Mouse (Mus musculus) embryo, embryonic 10 days (tissue): Measurements from ENCODE around the gene F12.
A peak's percentile ranks its signal among the peaks of the same experiment; 100 is the strongest.

Experiments used
- DNase-seq: peaks from one replicate; pipeline ENCODE4 v3.0.0-alpha.2; 2015; ENCODE audit warnings: low spot score

Gene F12

DNA sequence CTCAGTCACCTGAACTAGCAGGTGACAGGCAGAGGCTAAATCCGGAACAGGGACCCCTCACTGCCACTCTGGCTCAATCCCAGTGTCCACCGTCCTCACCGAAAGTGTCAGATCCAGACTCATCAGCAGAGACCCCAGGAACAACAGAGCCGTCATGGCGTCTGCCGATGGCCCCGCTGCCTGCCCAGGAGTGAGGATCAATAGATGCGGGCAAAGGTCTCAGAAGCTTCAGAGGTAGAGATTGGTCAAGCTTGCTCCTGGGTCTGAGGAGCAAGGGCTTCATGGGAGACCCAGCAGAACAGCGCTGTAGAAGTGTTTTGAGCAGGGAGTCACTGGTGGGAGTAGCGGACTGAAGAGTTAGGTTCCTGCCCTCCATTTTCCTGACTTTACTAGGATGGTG, at the start of gene F12:
Gene F12 (minus strand): TSS at position 181 of the 400 bp plus-strand sequence.
- DNase-seq: no peak

DNA sequence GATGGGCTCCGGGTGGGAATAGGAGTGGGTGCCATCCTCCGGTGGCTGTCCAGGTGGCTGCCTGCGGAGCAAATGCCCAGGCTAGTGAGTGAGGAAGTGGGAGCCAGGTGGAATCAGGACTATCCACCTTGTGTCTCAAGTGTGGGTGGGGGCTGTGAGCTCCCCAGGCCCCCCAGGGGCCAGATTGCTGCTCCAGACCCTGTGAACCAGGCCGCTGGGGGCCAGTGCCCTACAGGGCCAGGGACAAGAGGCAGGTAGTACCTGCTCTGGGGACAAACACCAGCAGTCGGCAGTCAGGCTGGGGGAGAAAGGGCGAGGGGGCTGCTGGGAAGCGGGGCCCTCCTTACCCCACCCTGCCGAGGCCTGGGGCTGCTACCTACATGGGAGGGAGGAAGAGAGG, 49.7 kb upstream of the F12 start:
- DNase-seq: no peak

DNA sequence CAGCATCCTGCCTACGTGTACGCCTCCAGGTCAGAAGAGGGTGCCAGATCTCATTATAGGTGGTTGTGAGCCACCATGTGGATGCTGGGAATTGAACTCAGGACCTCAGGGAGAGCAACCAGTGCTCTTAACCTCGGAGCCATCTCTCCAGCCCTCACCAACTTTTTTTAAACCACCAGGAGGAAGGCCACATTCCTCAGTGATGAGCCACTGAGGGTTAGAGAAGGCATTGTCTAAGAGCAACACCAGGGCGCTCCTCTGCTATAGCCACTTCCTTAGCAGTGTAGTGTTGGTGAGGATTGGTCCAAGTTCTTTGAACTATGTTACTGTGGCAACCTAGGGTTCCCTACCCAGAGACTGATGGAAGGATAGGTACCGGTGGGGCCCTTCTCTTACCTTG, 49.2 kb upstream of the F12 start:
- no peak for DNase-seq

DNA sequence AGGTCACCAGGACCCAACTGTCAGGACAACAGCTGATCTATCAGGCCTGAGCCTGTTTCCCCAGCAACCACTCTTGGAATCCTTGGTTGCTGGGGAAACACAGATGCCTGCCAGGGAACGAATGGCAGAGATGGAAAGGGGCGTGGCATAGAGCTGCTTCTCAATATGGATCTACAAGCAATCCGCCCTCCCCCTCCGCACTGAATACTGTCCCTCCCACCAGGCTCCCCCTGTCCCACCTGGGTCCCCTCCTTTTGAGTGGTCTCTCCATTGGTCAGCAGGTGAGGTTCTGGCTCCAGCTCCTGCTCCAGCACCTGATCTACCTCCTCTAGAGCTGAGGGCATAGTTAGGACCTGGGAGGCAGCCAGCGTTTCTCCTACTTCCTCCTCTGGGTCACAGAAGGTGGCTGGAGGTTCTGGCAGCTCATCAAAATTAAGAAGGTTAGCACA, 48.1 kb upstream of the F12 start:
- peak; percentile 86 for DNase-seq

DNA sequence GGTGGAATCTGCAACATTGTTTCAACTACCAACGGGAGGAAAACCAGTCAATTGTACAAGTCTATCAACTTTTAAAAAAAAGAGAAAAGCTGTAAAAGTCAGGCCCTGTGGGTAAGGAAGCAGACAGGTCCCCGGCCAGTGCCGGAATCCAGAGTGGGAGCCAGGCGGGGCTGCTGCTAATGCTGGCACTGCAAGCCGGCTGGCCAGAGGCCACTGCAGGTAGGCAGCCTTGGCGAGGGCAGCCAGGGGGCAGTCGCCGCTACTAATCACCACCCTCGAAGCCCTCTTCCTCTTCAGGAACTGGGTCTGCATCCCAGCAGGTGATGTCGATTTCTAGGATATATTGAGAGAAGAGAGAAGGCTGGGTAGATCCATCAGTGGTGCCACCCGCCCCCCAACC, 47.4 kb upstream of the F12 start:
- DNase-seq: no peak

DNA sequence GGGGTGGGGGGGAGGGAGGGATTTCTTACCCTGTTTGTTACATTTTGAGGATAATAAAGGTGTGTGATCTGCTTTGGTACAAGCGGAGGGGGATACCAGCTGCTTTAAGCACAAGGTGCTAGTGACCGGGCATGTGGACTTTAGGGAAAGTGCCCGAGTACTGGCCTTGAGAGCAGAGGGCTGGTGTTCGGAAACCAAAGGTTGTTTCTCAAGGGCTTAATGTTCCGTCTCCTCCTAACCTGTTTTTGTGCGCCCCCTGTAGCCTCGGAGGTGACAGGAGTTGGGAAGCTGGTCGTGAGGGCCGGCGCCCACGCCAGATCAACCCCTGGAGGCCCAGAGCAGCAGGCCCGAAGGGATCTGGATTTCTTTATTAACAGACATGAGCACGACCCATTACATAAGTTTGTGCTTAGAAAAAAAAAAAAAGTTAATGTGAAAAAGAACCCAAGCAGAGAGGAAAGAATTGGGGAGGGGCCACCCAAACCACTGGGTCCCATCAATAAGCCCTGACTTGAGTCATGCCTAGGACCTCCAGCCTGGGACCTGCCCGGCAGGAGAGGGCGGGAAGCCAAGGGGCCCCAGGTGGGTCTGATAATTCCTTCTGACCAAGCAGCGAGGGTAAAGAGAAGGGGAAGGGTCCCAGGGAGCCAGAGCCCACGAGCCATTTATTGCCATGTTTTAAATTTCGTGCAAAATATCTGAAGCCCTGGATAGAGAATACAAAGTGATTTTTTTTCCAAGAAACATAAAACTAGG, 46.7 kb upstream of the F12 start:
- peak; percentile 75 for DNase-seq

DNA sequence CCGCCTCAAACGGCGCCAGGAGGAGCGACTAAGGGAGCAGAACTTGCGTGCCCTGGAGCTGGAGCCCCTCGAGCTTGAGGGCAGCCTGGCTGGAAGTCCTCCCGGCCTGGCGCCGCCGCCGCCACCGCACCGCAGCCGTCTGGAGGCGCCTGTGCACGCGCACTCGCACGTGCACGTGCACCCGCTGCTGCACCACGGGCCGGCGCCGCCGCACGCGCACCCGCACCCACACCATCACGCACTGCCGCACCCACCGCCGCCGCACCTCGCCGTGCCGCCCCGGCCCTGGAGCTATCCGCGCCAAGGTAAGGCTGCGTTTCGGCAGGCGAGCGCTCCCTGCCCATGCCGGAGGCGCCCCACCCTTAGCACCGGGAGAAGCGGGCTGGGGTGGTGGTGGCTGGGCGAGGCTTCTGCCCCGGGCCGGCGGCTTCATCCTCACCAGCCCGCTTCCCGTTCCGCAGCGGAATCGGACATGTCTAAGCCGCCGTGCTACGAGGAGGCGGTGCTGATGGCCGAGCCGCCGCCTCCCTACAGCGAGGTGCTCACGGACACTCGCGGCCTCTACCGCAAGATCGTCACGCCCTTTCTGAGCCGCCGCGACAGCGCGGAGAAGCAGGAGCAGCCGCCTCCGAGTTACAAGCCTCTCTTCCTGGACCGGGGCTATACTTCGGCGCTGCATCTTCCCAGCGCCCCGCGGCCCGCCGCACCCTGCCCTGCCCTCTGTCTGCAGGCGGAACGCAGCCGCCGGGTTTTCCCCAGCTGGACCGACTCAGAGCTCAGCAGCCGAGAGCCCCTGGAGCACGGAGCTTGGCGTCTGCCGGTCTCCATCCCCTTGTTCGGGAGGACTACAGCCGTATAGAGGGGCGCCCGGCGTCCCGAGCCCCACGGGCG, 45.8 kb upstream of the F12 start:
- peak; percentile 66 for DNase-seq

DNA sequence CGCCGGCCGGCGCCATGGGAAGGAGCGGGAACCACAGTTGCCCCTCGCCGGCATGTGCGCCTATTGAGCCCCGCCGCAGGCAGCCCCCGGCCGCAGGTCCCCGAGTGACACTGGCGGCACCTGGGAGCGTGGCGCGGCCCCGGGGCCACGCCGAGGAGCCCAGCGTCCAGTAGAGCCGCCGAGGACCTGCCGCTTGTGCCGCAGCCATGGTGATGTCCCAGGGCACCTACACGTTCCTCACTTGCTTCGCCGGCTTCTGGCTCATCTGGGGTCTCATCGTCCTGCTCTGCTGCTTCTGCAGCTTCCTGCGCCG, 45.2 kb upstream of the F12 start:
- DNase-seq: no peak

DNA sequence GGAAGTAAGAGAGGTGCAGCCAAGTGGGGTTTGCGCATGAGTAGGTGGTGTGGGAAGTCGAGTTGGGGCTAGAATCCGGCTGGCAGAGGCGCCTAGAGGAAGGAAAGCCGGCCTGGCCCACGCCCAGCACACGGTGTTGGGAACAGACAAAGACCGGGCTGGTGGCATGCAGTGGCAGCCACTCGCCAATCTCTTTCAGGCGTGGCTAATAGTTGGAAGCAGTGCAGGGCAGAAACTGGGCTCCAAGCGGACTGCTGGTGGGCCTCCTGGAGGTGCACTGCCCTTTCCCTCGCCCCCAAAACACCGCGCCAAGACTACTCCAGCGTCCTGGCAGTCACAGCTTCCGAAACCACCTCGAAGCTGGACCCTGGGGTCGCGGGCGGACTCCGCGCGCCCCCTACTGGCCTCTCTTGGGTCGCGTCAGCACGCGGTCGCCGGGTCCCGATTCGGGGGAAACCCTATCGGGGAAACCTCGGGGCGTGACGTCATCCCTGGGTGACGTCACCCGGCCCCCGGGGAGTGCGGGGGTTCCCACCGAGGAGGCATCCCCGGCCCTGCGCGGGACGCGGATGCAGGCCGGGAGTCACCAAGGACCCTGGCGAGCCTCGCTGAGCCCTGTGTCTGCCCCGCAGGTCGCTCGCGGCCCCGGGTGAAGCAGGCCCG, 44.7 kb upstream of the F12 start:
- peak; percentile 85 for DNase-seq

DNA sequence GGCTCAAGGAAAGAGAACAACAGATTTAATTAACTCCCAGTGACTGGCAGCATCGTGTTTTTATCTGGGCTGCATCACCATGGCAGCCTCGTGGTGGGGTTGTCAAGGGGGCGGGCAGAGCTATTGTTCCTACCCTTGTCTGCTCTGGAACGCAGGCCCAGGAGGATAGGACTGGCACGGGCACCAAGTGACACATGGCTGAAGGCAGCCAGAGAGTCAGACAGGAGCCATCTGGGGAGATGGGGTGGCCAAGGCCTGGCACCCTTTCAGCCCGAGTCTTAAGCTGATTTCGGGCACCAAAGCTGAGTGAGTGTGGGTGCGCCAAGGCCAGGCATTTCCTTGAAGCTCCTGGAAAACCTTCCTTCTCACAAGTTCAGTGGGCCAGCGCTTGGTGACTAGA, 43.8 kb upstream of the F12 start:
- no peak for DNase-seq

DNA sequence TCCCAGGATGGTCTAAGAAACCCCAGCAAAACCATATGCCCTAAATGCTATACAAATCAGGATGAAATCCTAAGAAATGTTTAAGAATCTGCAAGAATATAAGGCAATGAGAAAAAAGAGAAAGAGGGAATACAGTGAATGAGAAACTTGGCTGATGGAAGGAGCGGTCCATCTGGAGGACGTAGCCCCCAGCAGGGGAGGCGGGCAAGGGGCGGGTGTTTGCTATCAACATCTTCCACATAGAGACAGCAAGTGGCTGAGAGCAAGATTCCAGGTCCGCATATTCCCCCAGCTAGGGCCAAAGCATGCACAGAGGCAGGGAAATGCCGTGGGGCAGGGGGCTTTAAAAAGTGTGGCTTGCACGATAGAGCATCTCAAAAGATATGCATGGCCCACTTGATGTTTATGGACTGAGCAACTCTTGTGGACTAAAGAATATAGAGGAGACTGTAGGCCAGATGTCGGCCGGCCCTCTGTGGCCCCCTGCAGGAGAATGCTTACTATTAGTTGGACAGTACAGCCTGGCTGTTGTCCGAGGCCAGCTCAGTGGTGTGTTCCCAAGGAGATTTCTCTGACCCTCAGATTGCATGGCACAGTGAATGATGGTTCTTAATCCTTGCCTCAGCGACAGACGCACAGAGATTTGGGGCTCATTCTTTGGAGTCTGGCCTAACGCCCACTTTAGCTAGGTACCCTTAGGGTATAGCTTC, 42.4 kb upstream of the F12 start:
- peak; percentile 64 for DNase-seq

DNA sequence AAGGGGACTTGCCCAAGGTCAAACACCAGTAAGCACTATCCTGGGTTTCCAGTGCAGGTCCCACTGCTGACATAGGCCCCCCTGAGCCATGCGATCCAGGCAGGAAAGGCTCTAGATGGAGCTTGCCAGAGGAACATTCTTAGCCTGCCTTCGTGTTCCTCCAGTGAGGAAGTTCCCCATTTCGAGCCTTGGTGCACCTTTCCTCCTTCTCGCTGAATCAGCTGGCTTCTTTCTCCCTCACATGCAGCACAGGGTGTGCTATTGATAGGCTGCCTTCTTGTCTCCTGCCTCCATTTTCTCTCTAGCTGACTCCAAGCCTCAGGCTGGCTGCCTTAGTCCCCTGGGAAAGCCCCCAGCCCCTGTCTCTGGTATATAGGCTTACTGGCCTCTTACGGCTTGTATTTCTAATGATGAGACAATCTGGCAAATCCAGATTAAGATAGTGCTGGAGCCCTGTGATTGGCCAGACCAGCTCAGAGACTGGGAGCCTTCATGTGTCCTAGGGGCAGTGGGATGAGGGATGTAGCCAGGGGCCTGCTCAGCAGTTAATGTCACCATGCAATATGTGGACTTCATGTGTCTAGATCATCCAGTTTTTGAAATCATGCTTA, 39.3 kb upstream of the F12 start:
- DNase-seq: no peak

DNA sequence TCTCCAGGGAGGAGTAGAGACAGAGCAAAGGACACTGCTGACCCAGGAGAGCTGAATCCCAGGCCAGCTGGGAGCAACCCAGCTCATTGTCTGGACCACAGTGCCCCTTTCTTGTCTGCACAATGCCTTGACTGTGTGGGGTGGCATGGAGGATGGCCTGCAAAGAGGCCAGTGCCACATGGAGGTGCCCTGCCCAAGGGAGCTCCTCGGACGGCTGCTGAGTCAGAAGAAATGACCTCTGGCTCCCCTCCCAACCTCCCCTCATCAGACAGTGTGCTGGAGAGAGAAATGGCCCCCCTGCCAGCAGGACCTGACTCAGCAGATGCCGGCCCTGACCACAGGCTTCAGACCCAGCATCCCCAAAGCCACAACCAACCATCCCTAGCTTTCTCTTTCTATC, 38.6 kb upstream of the F12 start:
- DNase-seq: peak; percentile 68

DNA sequence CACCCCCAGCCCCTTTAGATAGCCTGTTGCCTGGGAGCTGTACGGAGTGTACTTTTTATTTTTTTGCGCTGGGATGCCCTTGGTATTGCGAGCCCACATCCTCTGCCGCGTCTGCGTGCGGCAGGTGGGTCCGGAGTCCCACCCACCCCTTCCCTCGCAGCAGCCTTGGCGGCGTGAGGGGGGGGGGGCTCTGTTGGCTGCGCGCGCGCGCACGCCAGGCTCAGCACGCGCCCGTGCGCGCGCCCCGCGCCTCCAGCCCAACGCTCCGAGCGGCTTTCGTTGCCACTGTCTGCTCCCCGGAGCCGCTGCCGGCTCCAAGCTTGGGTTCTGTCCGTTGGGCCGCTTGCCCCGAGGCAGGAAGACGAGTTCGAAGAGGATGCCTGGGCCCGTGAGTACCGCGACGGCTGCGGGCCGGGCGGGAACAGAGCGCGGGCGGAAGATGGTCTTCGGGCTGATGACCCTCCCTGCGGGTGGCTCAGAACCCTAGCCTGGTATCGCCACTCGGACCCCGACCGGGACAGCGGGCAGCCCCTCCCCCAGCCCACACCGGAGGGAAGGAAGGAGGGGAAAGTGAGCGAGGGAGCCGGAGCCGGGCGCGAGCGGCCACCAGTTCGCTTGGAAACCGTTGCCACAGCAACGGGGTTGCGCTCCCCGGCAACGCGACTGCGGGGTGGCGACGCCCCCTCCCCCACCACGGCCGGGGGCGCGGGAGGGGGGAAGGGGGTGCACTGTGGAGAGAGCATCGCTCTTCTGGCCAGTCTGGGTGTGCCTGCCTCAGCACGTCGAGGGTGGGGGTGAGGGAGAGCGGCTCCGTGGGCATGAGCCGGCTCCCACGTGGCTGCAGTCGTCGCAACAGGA, 37.7 kb upstream of the F12 start, which contains the start of gene Prr7:
Gene Prr7 (plus strand): TSS at position 241 of the 858 bp plus-strand sequence.
- DNase-seq: peak; percentile 82

DNA sequence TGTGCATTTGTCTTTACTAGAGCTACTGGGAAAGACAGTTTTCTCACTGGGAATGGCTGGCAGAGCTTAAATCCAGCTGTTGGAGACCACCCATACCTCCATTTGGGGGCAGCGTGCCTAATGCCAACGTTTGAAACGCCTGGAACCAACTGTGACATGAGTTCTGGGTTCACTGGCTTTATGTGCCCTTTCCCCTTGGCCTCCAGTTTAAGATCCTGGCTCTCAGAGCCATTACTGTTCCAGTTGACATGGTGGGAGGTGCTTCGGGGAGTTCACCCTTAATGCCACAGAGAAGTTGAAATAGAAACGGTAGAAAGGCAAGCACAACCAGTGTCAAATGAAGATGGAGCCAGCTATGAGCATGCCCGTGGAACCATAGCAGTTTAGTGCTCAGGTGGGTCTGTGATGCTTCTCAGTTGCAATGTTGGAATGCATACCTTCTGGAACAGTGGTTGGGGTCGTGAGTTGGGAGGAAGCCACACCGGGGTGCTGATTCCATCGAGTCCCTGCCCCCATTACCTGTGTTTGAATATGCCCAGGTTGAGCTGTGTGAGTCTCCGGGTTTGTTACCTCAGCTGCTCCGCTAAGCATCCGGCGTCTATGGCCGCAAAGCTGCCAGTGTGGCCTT, 36.9 kb upstream of the F12 start:
- no peak for DNase-seq

DNA sequence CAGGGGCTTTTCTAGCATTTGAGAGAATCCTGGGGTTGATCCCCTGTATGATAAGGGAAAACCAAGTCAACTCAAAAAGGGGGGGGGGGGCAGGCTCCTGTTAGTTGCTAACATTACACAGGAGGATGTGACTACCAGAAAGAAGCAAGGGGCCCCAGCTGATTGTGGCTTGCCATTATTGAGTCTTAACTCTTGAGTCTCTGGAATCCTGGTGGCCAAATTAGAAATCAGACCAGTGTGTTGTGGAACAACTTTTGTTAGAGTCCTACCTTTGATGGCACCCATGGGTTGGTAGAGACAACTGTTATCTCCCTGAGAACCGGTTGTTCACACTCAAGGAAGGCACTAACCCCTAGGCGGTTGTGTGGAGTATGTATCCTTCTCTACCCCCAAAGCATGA, 36.4 kb upstream of the F12 start:
- no peak for DNase-seq

DNA sequence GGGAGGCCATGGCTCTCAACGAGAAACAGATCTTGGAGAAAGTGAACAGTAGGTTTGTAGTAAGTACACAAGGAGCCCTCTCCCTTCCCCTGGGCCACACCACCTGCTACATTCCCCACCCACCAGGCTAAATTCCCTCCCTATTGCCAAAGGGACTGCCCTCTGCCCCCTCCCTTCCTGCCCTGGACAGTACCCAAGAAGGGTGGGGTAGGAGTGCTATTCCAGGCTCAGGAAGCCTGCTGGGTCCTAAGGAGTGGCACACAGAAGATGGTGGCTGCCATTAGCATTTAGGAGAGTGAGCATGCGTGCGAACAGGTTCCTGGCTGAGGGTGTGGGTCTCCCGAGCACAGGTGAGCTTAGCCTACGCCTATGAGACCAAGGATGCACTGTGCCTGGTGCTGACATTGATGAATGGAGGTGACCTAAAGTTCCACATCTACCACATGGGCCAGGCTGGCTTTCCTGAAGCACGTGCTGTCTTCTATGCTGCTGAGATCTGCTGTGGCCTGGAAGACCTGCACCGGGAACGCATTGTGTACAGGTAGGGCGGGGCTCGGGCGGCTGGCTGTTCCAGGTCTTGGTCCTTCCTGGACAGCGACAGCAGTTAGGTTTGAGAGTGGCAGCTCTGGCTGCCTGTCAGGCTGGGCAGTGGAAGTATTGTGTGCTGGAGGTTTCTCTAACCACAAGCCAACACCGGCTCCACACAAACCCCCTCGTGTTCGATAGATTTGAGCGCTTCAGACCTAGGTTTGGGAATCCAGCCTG, 25.4 kb upstream of the F12 start:
- DNase-seq: no peak

DNA sequence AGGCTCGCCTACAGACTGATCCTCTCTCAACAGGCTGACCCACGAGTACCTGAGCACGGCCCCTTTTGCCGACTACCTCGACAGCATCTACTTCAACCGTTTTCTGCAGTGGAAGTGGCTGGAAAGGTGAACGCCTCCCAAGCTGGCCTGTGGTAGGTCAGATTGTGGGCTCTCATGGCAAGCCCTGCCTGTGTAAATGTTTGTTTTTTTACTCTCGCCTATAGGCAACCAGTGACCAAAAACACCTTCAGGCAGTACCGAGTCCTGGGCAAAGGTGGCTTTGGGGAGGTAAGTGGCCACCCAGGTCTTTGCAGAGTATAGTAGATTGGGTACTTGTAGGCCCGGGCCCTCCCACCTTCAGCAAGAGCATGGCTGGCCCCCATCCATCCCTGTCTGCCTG, 24.7 kb upstream of the F12 start:
- no peak for DNase-seq

DNA sequence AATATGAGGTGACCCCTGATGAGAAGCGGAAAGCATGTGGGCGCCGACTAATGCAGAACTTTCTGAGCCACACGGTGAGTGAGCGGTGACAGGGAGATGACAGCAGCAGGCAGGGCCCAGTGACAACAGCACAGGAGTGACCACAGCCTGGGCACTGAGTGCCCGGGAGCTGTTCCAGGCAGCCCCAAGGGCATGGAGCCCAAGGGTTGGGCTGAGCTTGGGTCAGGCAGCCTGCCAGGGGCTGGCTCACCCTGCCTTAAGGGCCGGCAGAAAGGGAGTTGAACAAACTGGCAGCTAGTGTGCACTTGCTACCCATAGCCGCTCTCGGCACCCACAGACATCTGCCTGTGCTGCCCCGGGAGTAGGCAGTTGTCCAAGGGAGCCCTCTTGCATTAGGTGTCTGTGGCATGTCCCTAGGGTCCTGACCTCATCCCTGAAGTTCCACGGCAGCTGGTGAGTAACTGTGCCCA, 24.0 kb upstream of the F12 start:
- no peak for DNase-seq
